Comparison of ENCODE assay signal across 17 mouse cellular contexts in the genomic region with DNA sequence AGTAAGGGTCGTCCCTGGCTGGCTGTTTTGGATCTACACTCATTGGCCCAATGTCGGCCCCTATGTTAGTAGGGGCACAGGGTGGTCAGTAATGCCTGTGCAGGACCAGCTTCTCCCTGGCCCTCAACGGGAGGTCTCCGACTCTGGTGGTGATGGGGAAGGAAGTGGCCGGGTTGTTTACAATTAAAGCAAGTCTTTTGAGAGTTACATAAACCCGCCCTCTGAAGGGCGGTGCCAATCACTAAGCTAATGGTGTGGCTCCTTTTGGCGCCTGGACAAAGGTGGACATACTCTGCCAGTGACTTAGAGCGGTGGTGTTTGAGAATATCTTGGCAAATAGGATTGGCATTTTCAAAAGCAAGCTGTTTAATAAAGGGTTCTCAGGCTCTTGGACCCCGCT.
DNase-seq lines count a peak whose midpoint lies in the region; ATAC-seq and TF ChIP-seq lines count a peak whose summit lies in the region.
"Had no signal": no experiment of that assay in that cellular context is flagged by ENCODE, and none has a peak within 500 bp of the region (broad histone marks: within the 10 kb centered on the region; RNA-seq: fewer than 3 reads in every experiment).

No protein-coding gene starts in this region.

- H3K4me3 ChIP-seq in kidney, embryonic 15.5 days (replicated peaks) = no peak overlapping the region
- H3K4me3 ChIP-seq in lung, embryonic 14.5 days (ENCODE audit: low read depth, low read length) = no peak overlapping the region
- H3K4me3 ChIP-seq in forebrain, postnatal 0 days (ENCODE audit: low read depth, low read length) = no peak overlapping the region
- H3K4me3 ChIP-seq: embryonic facial prominence, embryonic 12.5 days; forebrain, embryonic 10.5 days; hindbrain, embryonic 15.5 days; layer of hippocampus, adult 2 months; neural tube, embryonic 15.5 days had no signal

- H3K9ac ChIP-seq in kidney, embryonic 15.5 days = no peak overlapping the region
- no peak overlapping the region for H3K9ac ChIP-seq in lung, embryonic 14.5 days
- H3K9ac ChIP-seq in forebrain, postnatal 0 days = no peak overlapping the region
- H3K9ac ChIP-seq: embryonic facial prominence, embryonic 12.5 days; hindbrain, embryonic 15.5 days; neural tube, embryonic 15.5 days had no signal

- no peak overlapping the region for H3K27ac ChIP-seq in kidney, embryonic 15.5 days
- H3K27ac ChIP-seq in lung, embryonic 14.5 days (ENCODE audit: low read depth) = no peak overlapping the region
- no peak overlapping the region for H3K27ac ChIP-seq in forebrain, postnatal 0 days (ENCODE audit: low read depth, low read length)
- H3K27ac ChIP-seq: embryonic facial prominence, embryonic 12.5 days; forebrain, embryonic 10.5 days; hindbrain, embryonic 15.5 days; layer of hippocampus, adult 2 months; neural tube, embryonic 15.5 days had no signal

- WGBS in kidney, embryonic 15.5 days = 28% methylated on average over 10 of the region's 10 CpGs
- 36% methylated on average over 10 of the region's 10 CpGs for WGBS in lung, embryonic 14.5 days
- WGBS in forebrain, postnatal 0 days = 31% methylated on average over 10 of the region's 10 CpGs

- 0 out of 2 replicates have a peak overlapping the region, but pooled peaks have one; percentile 14 for H3K4me2 ChIP-seq in kidney, embryonic 15.5 days
- H3K4me2 ChIP-seq in lung, embryonic 14.5 days = no peak overlapping the region
- no peak overlapping the region for H3K4me2 ChIP-seq in forebrain, postnatal 0 days (ENCODE audit: low read depth)
- H3K4me2 ChIP-seq: embryonic facial prominence, embryonic 12.5 days; hindbrain, embryonic 15.5 days; liver, embryonic 11.5 days; neural tube, embryonic 15.5 days had no signal

- H3K4me1 ChIP-seq in kidney, embryonic 15.5 days = peaks cover 15% of the 10 kb centered on the region
- no peaks in the 10 kb centered on the region for H3K4me1 ChIP-seq in lung, embryonic 14.5 days (ENCODE audit: insufficient read depth)
- no peaks in the 10 kb centered on the region for H3K4me1 ChIP-seq in forebrain, postnatal 0 days (ENCODE audit: insufficient read depth)
- H3K4me1 ChIP-seq: embryonic facial prominence, embryonic 12.5 days; hindbrain, embryonic 15.5 days had no signal

- peaks cover 31% of the 10 kb centered on the region; the same call in 1 of the 2 replicates for H3K27me3 ChIP-seq in kidney, embryonic 15.5 days
- H3K27me3 ChIP-seq in lung, embryonic 14.5 days (ENCODE audit: insufficient read depth, low read length) = no peaks in the 10 kb centered on the region
- H3K27me3 ChIP-seq in forebrain, postnatal 0 days (ENCODE audit: insufficient read depth, low read length) = no peaks in the 10 kb centered on the region
- H3K27me3 ChIP-seq: hindbrain, embryonic 15.5 days had no signal

- H3K36me3 ChIP-seq in kidney, embryonic 15.5 days = no peaks in the 10 kb centered on the region
- H3K36me3 ChIP-seq in lung, embryonic 14.5 days (ENCODE audit: insufficient read depth) = no peaks in the 10 kb centered on the region
- no peaks in the 10 kb centered on the region for H3K36me3 ChIP-seq in forebrain, postnatal 0 days (ENCODE audit: insufficient read depth)
- H3K36me3 ChIP-seq: embryonic facial prominence, embryonic 12.5 days; forebrain, embryonic 10.5 days; hindbrain, embryonic 15.5 days; neural tube, embryonic 15.5 days had no signal

- TF ChIP-seq CTCF in lung, embryonic 14.5 days (IDR thresholded peaks at IDR 0.05; ENCODE audit: low read depth) = no peak
- TF ChIP-seq CTCF in forebrain, postnatal 0 days (IDR thresholded peaks at IDR 0.05; ENCODE audit: low read depth) = no peak

- ATAC-seq in kidney, embryonic 15.5 days (replicated peaks; ENCODE audit: low FRiP score) = no peak
- no peak for ATAC-seq in lung, embryonic 14.5 days (ENCODE audit: insufficient read depth)
- ATAC-seq in forebrain, postnatal 0 days = no peak

- peak; percentile 30 to 40 for DNase-seq in cerebellum, postnatal 14 days
- no peak for DNase-seq in cerebellum, postnatal 4 days (ENCODE audit: low spot score in 2 of 2)
- peak; percentile 11 for DNase-seq in 416B (ENCODE audit: low read depth)
- peak; percentile 41 for DNase-seq in lung, embryonic 14.5 days
- DNase-seq in forebrain, postnatal 0 days = no peak
- DNase-seq in layer of hippocampus, adult 9-11 months = no peak
- no peak for DNase-seq in frontal cortex, postnatal 14 days (ENCODE audit: low spot score in 2 of 2)
- DNase-seq: adrenal gland, adult 8-10 months; cerebellum, adult 9-11 months; right cerebral cortex, adult 18-20 months had no signal

- no peaks in the 10 kb centered on the region for H3K9me3 ChIP-seq in kidney, embryonic 15.5 days (replicated peaks)
- no peaks in the 10 kb centered on the region for H3K9me3 ChIP-seq in lung, embryonic 14.5 days (ENCODE audit: low read depth, low read length)
- no peaks in the 10 kb centered on the region for H3K9me3 ChIP-seq in forebrain, postnatal 0 days (ENCODE audit: low read length)
- H3K9me3 ChIP-seq: embryonic facial prominence, embryonic 12.5 days; forebrain, embryonic 10.5 days; hindbrain, embryonic 15.5 days; neural tube, embryonic 15.5 days had no signal

Comparison
In these comparisons a context has a peak if more than half of its experiments do, and no peak if none do; other contexts are left out.
1. DNase-seq: peak in cerebellum, postnatal 14 days (2 of 2), 416B (single experiment) and lung, embryonic 14.5 days (single experiment); none in cerebellum, postnatal 4 days (0 of 2), forebrain, postnatal 0 days (single experiment), layer of hippocampus, adult 9-11 months (single experiment) and frontal cortex, postnatal 14 days (0 of 2).